Mouse (Mus musculus) kidney, adult 9 months (tissue): Measurements from ENCODE around the gene Rbmy.
"Not testable (repeated sequence)": the region's sequence is repeated elsewhere in the genome, so short reads cannot be mapped to it uniquely, and the experiment has no call there.

ENCODE experiments used
- DNase-seq: peaks from one replicate; pipeline ENCODE4 v3.0.0; 2022

Gene Rbmy

GRCm38 (mm10) chrY:2830380-2830779 lies at the start of gene Rbmy, which contains the start of gene Gm10256:
Gene Rbmy (plus strand): TSS chrY:2830680.
Gene Gm10256 (plus strand): TSS chrY:2830699.
- not testable (repeated sequence) for DNase-seq

GRCm38 (mm10) chrY:2796105-2796504 lies 34.4 kb upstream of the Rbmy start, which contains the start of gene Gm4064:
Gene Gm4064 (minus strand): TSS chrY:2796205.
- DNase-seq: not testable (repeated sequence)
